Mouse (Mus musculus): Measurements from ENCODE around the gene Ifi47. TPM values are rescaled to one million over a fixed set of nuclear protein-coding genes. Genes with fewer than 3 reads are reported as not detected.

The Ifi47 gene
- polyA plus RNA-seq, 1 experiment from 2014 or later: 1.8 TPM

- DNase-seq (ENCODE audit: low spot score) (no peak), ATAC-seq (ENCODE audit: low read depth) (no peak)
- Histone ChIP-seq H3K36me3 (ENCODE audit: control insufficient read depth, insufficient read depth, low read length) (no peaks in the 10 kb centered on the region), H3K27me3 (replicated peaks; ENCODE audit: control insufficient read depth, insufficient read depth, low read length) (no peaks in the 10 kb centered on the region), H3K27ac (replicated peaks; ENCODE audit: low read depth, low read length) (no peak overlapping the region), H3K4me1 (ENCODE audit: control insufficient read depth, insufficient read depth, low read length) (no peaks in the 10 kb centered on the region), H3K9ac (ENCODE audit: low read depth, low read length) (no peak overlapping the region), H3K4me3 (ENCODE audit: low read depth, low read length) (no peak overlapping the region), H3K4me2 (ENCODE audit: low read depth, low read length) (no peak overlapping the region), H3K9me3 (ENCODE audit: control insufficient read depth, low read length) (no peaks in the 10 kb centered on the region)
- 48% methylated on average over 1 of the region's 1 CpGs for WGBS
Observed at GRCm38 (mm10) chr11:49111000-49111399, 34.6 kb downstream of the Ifi47 start.

GRCm38 (mm10) chr11:49112624-49113219 lies 36.3 kb downstream of the Ifi47 start:
- no peak for DNase-seq (ENCODE audit: low spot score)

DNA sequence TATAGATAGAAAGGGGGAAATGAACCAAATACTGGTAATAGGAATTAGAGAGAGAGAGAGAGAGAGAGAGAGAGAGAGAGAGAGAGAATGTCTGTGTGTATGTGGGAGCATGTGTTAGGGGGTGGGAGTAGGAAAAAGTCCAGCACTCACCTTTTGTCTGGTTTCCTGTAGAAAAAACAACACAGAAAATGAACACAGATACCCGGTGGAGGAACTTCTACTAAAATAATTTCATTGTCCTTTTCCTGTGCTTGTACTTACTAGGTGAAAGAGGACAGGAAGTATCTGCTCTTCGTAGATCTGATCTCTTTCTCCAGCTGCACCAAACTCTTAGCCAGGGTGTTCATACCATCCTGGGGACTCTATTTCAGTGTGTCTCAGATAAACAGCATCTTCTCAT lies 37.8 kb downstream of the Ifi47 start:
- 60% methylated on average over 2 of the region's 2 CpGs for WGBS
- Histone ChIP-seq H3K9ac (ENCODE audit: low read depth, low read length) (no peak overlapping the region), H3K4me3 (ENCODE audit: low read depth, low read length) (no peak overlapping the region)

More at GRCm38 (mm10) chr11:49112624-49113219, 36.3 kb downstream of the Ifi47 start:
- H3K27me3 ChIP-seq (replicated peaks; ENCODE audit: control insufficient read depth, insufficient read depth, low read length): no peaks in the 10 kb centered on the region
- H3K4me3 ChIP-seq (ENCODE audit: low read depth, low read length): no peak overlapping the region
- no peaks in the 10 kb centered on the region for H3K4me1 ChIP-seq (ENCODE audit: control insufficient read depth, insufficient read depth, low read length)
- no peaks in the 10 kb centered on the region for H3K9me3 ChIP-seq (ENCODE audit: control insufficient read depth, low read length)
- no peak for ATAC-seq (ENCODE audit: low read depth)
- no peak overlapping the region for H3K9ac ChIP-seq (ENCODE audit: low read depth, low read length)
- no peak overlapping the region for H3K4me2 ChIP-seq (ENCODE audit: low read depth, low read length)
- 82% methylated on average over 6 of the region's 6 CpGs for WGBS
- no peak overlapping the region for H3K27ac ChIP-seq (replicated peaks; ENCODE audit: low read depth, low read length)
- no peaks in the 10 kb centered on the region for H3K36me3 ChIP-seq (ENCODE audit: control insufficient read depth, insufficient read depth, low read length)

GRCm38 (mm10) chr11:49114774-49115173 lies 38.4 kb downstream of the Ifi47 start, which contains the start of gene Olfr1396:
Gene Olfr1396, minus strand, starts transcription at chr11:49114874.
- no peak within 1 kb of the TSS for H3K9ac ChIP-seq (ENCODE audit: low read depth, low read length)
- H3K4me2 ChIP-seq (ENCODE audit: low read depth, low read length): no peak within 1 kb of the TSS
- no peaks in the 10 kb centered on the region for H3K27me3 ChIP-seq (replicated peaks; ENCODE audit: control insufficient read depth, insufficient read depth, low read length)
- no peak within 1 kb of the TSS for H3K4me3 ChIP-seq (ENCODE audit: low read depth, low read length)
- no peak for ATAC-seq (ENCODE audit: low read depth)
- no peak within 1 kb of the TSS; the same call in 1 of the 2 replicates for H3K27ac ChIP-seq (replicated peaks; ENCODE audit: low read depth, low read length)
- no peak for DNase-seq (ENCODE audit: low spot score)
- no peaks in the 10 kb centered on the region for H3K4me1 ChIP-seq (ENCODE audit: control insufficient read depth, insufficient read depth, low read length)
- no peaks in the 10 kb centered on the region for H3K36me3 ChIP-seq (ENCODE audit: control insufficient read depth, insufficient read depth, low read length)
- no peaks in the 10 kb centered on the region for H3K9me3 ChIP-seq (ENCODE audit: control insufficient read depth, low read length)

More for the DNA sequence above, 37.8 kb downstream of the Ifi47 start:
- no peak for DNase-seq (ENCODE audit: low spot score)
- Histone ChIP-seq H3K27ac (replicated peaks; ENCODE audit: low read depth, low read length) (no peak overlapping the region), H3K4me2 (ENCODE audit: low read depth, low read length) (no peak overlapping the region), H3K27me3 (replicated peaks; ENCODE audit: control insufficient read depth, insufficient read depth, low read length) (no peaks in the 10 kb centered on the region), H3K36me3 (ENCODE audit: control insufficient read depth, insufficient read depth, low read length) (no peaks in the 10 kb centered on the region), H3K4me1 (ENCODE audit: control insufficient read depth, insufficient read depth, low read length) (no peaks in the 10 kb centered on the region), H3K9me3 (ENCODE audit: control insufficient read depth, low read length) (no peaks in the 10 kb centered on the region)
- no peak for ATAC-seq (ENCODE audit: low read depth)

DNA sequence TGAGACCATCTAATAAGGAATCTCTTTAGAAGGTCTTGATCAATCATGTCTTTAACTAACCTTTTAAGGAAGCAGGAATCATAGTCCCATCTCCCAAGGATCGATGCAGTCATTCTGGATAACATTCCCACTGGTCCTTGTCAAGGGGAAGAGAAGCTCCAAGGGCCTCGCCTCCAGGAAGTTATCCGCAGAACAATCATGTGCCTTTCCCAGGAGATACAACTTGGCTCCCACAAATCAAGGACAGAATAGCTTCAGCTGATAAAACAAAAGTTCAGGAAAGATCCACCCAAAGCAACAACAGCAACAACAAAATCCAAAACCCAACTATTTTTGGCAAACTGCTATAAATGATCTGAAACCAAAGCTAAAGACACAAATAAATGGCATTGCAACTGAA lies 43.2 kb downstream of the Ifi47 start:
- Histone ChIP-seq H3K9me3 (ENCODE audit: control insufficient read depth, low read length) (no peaks in the 10 kb centered on the region), H3K4me1 (ENCODE audit: control insufficient read depth, insufficient read depth, low read length) (no peaks in the 10 kb centered on the region), H3K4me3 (ENCODE audit: low read depth, low read length) (no peak overlapping the region), H3K9ac (ENCODE audit: low read depth, low read length) (no peak overlapping the region), H3K4me2 (ENCODE audit: low read depth, low read length) (no peak overlapping the region), H3K36me3 (ENCODE audit: control insufficient read depth, insufficient read depth, low read length) (no peaks in the 10 kb centered on the region), H3K27ac (replicated peaks; ENCODE audit: low read depth, low read length) (no peak overlapping the region), H3K27me3 (replicated peaks; ENCODE audit: control insufficient read depth, insufficient read depth, low read length) (no peaks in the 10 kb centered on the region)
- ATAC-seq (ENCODE audit: low read depth): no peak
- WGBS: 79% methylated on average over 3 of the region's 3 CpGs
- no peak for DNase-seq (ENCODE audit: low spot score)

- 90% methylated on average over 2 of the region's 2 CpGs for WGBS
- no peaks in the 10 kb centered on the region for H3K36me3 ChIP-seq (ENCODE audit: control insufficient read depth, insufficient read depth, low read length)
- no peak for ATAC-seq (ENCODE audit: low read depth)
Observed at GRCm38 (mm10) chr11:49124169-49124568, 47.8 kb downstream of the Ifi47 start.

GRCm38 (mm10) chr11:49141974-49142373 lies 65.6 kb downstream of the Ifi47 start, which contains the start of gene Olfr1395:
Gene Olfr1395, plus strand, starts transcription at chr11:49142274.
- Histone ChIP-seq H3K9me3 (ENCODE audit: control insufficient read depth, low read length) (no peaks in the 10 kb centered on the region), H3K27ac (replicated peaks; ENCODE audit: low read depth, low read length) (no peak within 1 kb of the TSS), H3K4me3 (ENCODE audit: low read depth, low read length) (no peak within 1 kb of the TSS), H3K27me3 (replicated peaks; ENCODE audit: control insufficient read depth, insufficient read depth, low read length) (no peaks in the 10 kb centered on the region), H3K36me3 (ENCODE audit: control insufficient read depth, insufficient read depth, low read length) (no peaks in the 10 kb centered on the region), H3K4me2 (ENCODE audit: low read depth, low read length) (no peak within 1 kb of the TSS), H3K9ac (ENCODE audit: low read depth, low read length) (no peak within 1 kb of the TSS), H3K4me1 (ENCODE audit: control insufficient read depth, insufficient read depth, low read length) (no peaks in the 10 kb centered on the region)
- DNase-seq (ENCODE audit: low spot score): no peak
- no peak for ATAC-seq (ENCODE audit: low read depth)
- WGBS: 89% methylated on average over 6 of the region's 6 CpGs

More at GRCm38 (mm10) chr11:49124169-49124568, 47.8 kb downstream of the Ifi47 start:
- H3K27me3 ChIP-seq (replicated peaks; ENCODE audit: control insufficient read depth, insufficient read depth, low read length): no peaks in the 10 kb centered on the region
- H3K4me2 ChIP-seq (ENCODE audit: low read depth, low read length): no peak overlapping the region
- no peak overlapping the region for H3K4me3 ChIP-seq (ENCODE audit: low read depth, low read length)
- H3K27ac ChIP-seq (replicated peaks; ENCODE audit: low read depth, low read length): no peak overlapping the region
- no peak overlapping the region for H3K9ac ChIP-seq (ENCODE audit: low read depth, low read length)
- no peaks in the 10 kb centered on the region for H3K4me1 ChIP-seq (ENCODE audit: control insufficient read depth, insufficient read depth, low read length)
- H3K9me3 ChIP-seq (ENCODE audit: control insufficient read depth, low read length): no peaks in the 10 kb centered on the region
- DNase-seq (ENCODE audit: low spot score): no peak

Other genes starting within 250 kb of the Ifi47 start
- 3.4 and 4.6 TPM in 2 replicates for gene Gm12184, start 249.9 kb upstream of the Ifi47 start, polyA plus RNA-seq (2014; fragmentation: Nextera tagmentation; extraction: Ambion mirVana)
- 6.9 and 7.6 TPM in 2 replicates for gene Irgm1, start 204.9 kb upstream of the Ifi47 start, polyA plus RNA-seq (2014; fragmentation: Nextera tagmentation; extraction: Ambion mirVana)
- gene Gm5431, start 174.4 kb upstream of the Ifi47 start, polyA plus RNA-seq (2014; fragmentation: Nextera tagmentation; extraction: Ambion mirVana): 0.36 and 0.56 TPM in 2 replicates
- 2.8 and 3.4 TPM in 2 replicates for gene Psme2b, start 130.4 kb upstream of the Ifi47 start, polyA plus RNA-seq (2014; fragmentation: Nextera tagmentation; extraction: Ambion mirVana)
- 0.08 TPM in 1 of 2 replicates, not detected in the other for gene Olfr56, start 97.7 kb upstream of the Ifi47 start, polyA plus RNA-seq (2014; fragmentation: Nextera tagmentation; extraction: Ambion mirVana)
- 0.39 and 0.51 TPM in 2 replicates for gene 9930111J21Rik1, start 97.2 kb upstream of the Ifi47 start, polyA plus RNA-seq (2014; fragmentation: Nextera tagmentation; extraction: Ambion mirVana)
- gene Gm12185, start 84.4 kb upstream of the Ifi47 start, polyA plus RNA-seq (2014; fragmentation: Nextera tagmentation; extraction: Ambion mirVana): not detected in 2 replicates
- gene Tgtp1, start 82.4 kb upstream of the Ifi47 start, polyA plus RNA-seq (2014; fragmentation: Nextera tagmentation; extraction: Ambion mirVana): 0.81 TPM in 1 of 2 replicates, not detected in the other
- gene 9930111J21Rik2, start 25.3 kb upstream of the Ifi47 start, polyA plus RNA-seq (2014; fragmentation: Nextera tagmentation; extraction: Ambion mirVana): 0.59 and 0.81 TPM in 2 replicates
- 0.11 and 0.28 TPM in 2 replicates for gene Tgtp2, start 12.4 kb upstream of the Ifi47 start, polyA plus RNA-seq (2014; fragmentation: Nextera tagmentation; extraction: Ambion mirVana)
- gene Olfr1396, start 38.3 kb downstream of the Ifi47 start, polyA plus RNA-seq (2014; fragmentation: Nextera tagmentation; extraction: Ambion mirVana): 0.08 and 0.46 TPM in 2 replicates
- gene Olfr1395, start 65.7 kb downstream of the Ifi47 start, polyA plus RNA-seq (2014; fragmentation: Nextera tagmentation; extraction: Ambion mirVana): 0.10 and 0.35 TPM in 2 replicates
- gene Olfr1394, start 77.8 kb downstream of the Ifi47 start, polyA plus RNA-seq (2014; fragmentation: Nextera tagmentation; extraction: Ambion mirVana): not detected in 2 replicates
- 1.5 and 2.3 TPM in 2 replicates for gene Btnl9, start 110.6 kb downstream of the Ifi47 start, polyA plus RNA-seq (2014; fragmentation: Nextera tagmentation; extraction: Ambion mirVana)
- gene Zfp62, start 126.7 kb downstream of the Ifi47 start, polyA plus RNA-seq (2014; fragmentation: Nextera tagmentation; extraction: Ambion mirVana): 40.4 and 42.0 TPM in 2 replicates
- gene Mgat1, start 167.6 kb downstream of the Ifi47 start, polyA plus RNA-seq (2014; fragmentation: Nextera tagmentation; extraction: Ambion mirVana): 66.0 and 67.3 TPM in 2 replicates
- 0.10 TPM in 1 of 2 replicates, not detected in the other for gene Olfr1393, start 201.7 kb downstream of the Ifi47 start, polyA plus RNA-seq (2014; fragmentation: Nextera tagmentation; extraction: Ambion mirVana)
- 0.07 TPM in 1 of 2 replicates, not detected in the other for gene Olfr1392, start 208.7 kb downstream of the Ifi47 start, polyA plus RNA-seq (2014; fragmentation: Nextera tagmentation; extraction: Ambion mirVana)
- not detected in 2 replicates for gene Olfr10, start 228.2 kb downstream of the Ifi47 start, polyA plus RNA-seq (2014; fragmentation: Nextera tagmentation; extraction: Ambion mirVana)
- not detected in 2 replicates for gene Olfr1391, start 246.2 kb downstream of the Ifi47 start, polyA plus RNA-seq (2014; fragmentation: Nextera tagmentation; extraction: Ambion mirVana)

Data from embryonic facial prominence, embryonic 14.5 days (tissue).